Mouse (Mus musculus) heart, postnatal 0 days (tissue): ENCODE measurements at regions not wholly inside any gene's neighbourhood (a gene's known extent, or its start where the extent isn't known, plus 50 kb on each side); places are given as distances from the start of the nearest gene placed in this dataset.

Experiments used
- ATAC-seq: fragments of 200-750 bp; cut with Nextera tagmentation; 2 replicates; pipeline ENCODE4 v1.8.0; 2017; ENCODE audit warnings: low read depth, moderate number of reproducible peaks, moderate library complexity; ENCODE audit not compliant: insufficient read depth
- DNase-seq: peaks from one replicate; pipeline ENCODE4 v3.0.0-alpha.2; 2016; ENCODE audit warnings: low spot score
- H3K27ac ChIP-seq: fragments of 300-500 bp; sonication (generic); 2 replicates; pipeline ENCODE4 v1.5.1; 2014; ENCODE audit warnings: low read depth, mild to moderate bottlenecking
- H3K27me3 ChIP-seq: fragments of 300-500 bp; sonication (generic); 2 replicates; pipeline ENCODE4 v1.6.1; 2014; ENCODE audit warnings: low read length, mixed read lengths; ENCODE audit not compliant: control insufficient read depth, insufficient read depth
- H3K36me3 ChIP-seq: fragments of 300-500 bp; sonication (generic); replicated peaks from 2 replicates; pipeline ENCODE4 v1.6.1; 2014; ENCODE audit warnings: low read length, mixed read lengths; ENCODE audit not compliant: control insufficient read depth, insufficient read depth
- H3K4me1 ChIP-seq: fragments of 300-500 bp; sonication (generic); 2 replicates; pipeline ENCODE4 v1.6.1; 2014; ENCODE audit warnings: antibody characterized with exemption; ENCODE audit not compliant: control insufficient read depth, insufficient read depth
- H3K4me2 ChIP-seq: fragments of 300-500 bp; sonication (generic); 2 replicates; pipeline ENCODE4 v1.6.1; 2014; ENCODE audit warnings: low read depth, mild to moderate bottlenecking, low read length, moderate library complexity
- H3K4me3 ChIP-seq: fragments of 300-500 bp; sonication (generic); 2 replicates; pipeline ENCODE4 v1.5.1; 2014; ENCODE audit warnings: low read depth, low read length
- H3K9ac ChIP-seq: fragments of 300-500 bp; sonication (generic); replicated peaks from 2 replicates; pipeline ENCODE4 v1.6.1; 2014; ENCODE audit warnings: low read depth, low read length, mixed read lengths
- H3K9me3 ChIP-seq: fragments of 300-500 bp; sonication (generic); replicated peaks from 2 replicates; pipeline ENCODE4 v1.6.1; 2016; ENCODE audit warnings: low read length; ENCODE audit not compliant: control insufficient read depth
- CTCF ChIP-seq: IDR thresholded peaks from 2 replicates; pipeline ENCODE4 v1.5.1; 2016; ENCODE audit warnings: antibody characterized with exemption, control low read depth, low read depth
- EP300 ChIP-seq: IDR thresholded peaks from 2 replicates; pipeline ENCODE4 v1.6.1; 2016; ENCODE audit warnings: antibody characterized with exemption, low read depth
- WGBS: fragments of 180-500 bp; shearing (Covaris S2); extraction: QIAGEN DNeasy Blood & Tissue Kit; methylation state at CpG from one replicate; pipeline ENCODE4 v1.1.7; 2014; 5-methylcytosine and 5-hydroxymethylcytosine counted together

GRCm38 (mm10) chr17:61570933-61571332, 1310.2 kb downstream of the Efna5 start:
- Histone ChIP-seq H3K9ac (no peak overlapping the region), H3K4me1 (no peaks in the 10 kb centered on the region), H3K9me3 (no peaks in the 10 kb centered on the region), H3K4me2 (no peak overlapping the region), H3K27me3 (no peaks in the 10 kb centered on the region), H3K27ac (no peak overlapping the region), H3K36me3 (no peaks in the 10 kb centered on the region), H3K4me3 (no peak overlapping the region)
- DNase-seq (no peak), ATAC-seq (no peak)
- 67% methylated on average over 3 of the region's 3 CpGs for WGBS
- TF ChIP-seq CTCF (no peak), EP300 (no peak)
